Mouse (Mus musculus) olfactory bulb, adult 2 months (tissue): Measurements from ENCODE around the gene Zbtb34. TPM values are rescaled to one million over a fixed set of nuclear protein-coding genes. Genes with fewer than 3 reads are reported as not detected.

Source experiments
- H3K27ac ChIP-seq: fragments of 200-500 bp; 2 replicates; pipeline ENCODE4 v1.5.1; 2012; ENCODE audit warnings: low read depth, low read length; ENCODE audit not compliant: insufficient read depth
- H3K4me1 ChIP-seq: fragments of 200-500 bp; 2 replicates; pipeline ENCODE4 v1.6.1; 2012; ENCODE audit warnings: low read length; ENCODE audit not compliant: control insufficient read depth, insufficient read depth
- H3K4me3 ChIP-seq: fragments of 200-500 bp; 2 replicates; pipeline ENCODE4 v1.5.1; 2012; ENCODE audit warnings: mild to moderate bottlenecking, low read depth, low read length, moderate library complexity; ENCODE audit not compliant: insufficient read depth
- CTCF ChIP-seq: fragments of 200-500 bp; IDR thresholded peaks from 2 replicates; pipeline ENCODE4 v1.5.1; 2012; ENCODE audit warnings: low read depth, mild to moderate bottlenecking, low read length, moderate library complexity; ENCODE audit not compliant: insufficient read depth
- POLR2A ChIP-seq: fragments of 200-500 bp; IDR thresholded peaks from 2 replicates; pipeline ENCODE4 v1.6.1; 2012; ENCODE audit warnings: mild to moderate bottlenecking, low read depth, low read length, moderate library complexity; ENCODE audit not compliant: insufficient read depth
- WGBS: fragments of 180-500 bp; shearing (Covaris S2); methylation state at CpG from one replicate; pipeline ENCODE4 v1.1.7; 2018; 5-methylcytosine and 5-hydroxymethylcytosine counted together
- polyA plus RNA-seq: library from polyadenylated mRNA; stranded (reverse); fragments of >200 nt; gene quantifications from 2 replicates; pipeline ENCODE4 v1.2.4, GENCODE M21; 2012; ENCODE audit warnings: low replicate concordance; ENCODE audit not compliant: missing spikeins, insufficient read depth, insufficient read length

Gene Zbtb34
- polyA plus RNA-seq: not detected in 2 replicates

DNA sequence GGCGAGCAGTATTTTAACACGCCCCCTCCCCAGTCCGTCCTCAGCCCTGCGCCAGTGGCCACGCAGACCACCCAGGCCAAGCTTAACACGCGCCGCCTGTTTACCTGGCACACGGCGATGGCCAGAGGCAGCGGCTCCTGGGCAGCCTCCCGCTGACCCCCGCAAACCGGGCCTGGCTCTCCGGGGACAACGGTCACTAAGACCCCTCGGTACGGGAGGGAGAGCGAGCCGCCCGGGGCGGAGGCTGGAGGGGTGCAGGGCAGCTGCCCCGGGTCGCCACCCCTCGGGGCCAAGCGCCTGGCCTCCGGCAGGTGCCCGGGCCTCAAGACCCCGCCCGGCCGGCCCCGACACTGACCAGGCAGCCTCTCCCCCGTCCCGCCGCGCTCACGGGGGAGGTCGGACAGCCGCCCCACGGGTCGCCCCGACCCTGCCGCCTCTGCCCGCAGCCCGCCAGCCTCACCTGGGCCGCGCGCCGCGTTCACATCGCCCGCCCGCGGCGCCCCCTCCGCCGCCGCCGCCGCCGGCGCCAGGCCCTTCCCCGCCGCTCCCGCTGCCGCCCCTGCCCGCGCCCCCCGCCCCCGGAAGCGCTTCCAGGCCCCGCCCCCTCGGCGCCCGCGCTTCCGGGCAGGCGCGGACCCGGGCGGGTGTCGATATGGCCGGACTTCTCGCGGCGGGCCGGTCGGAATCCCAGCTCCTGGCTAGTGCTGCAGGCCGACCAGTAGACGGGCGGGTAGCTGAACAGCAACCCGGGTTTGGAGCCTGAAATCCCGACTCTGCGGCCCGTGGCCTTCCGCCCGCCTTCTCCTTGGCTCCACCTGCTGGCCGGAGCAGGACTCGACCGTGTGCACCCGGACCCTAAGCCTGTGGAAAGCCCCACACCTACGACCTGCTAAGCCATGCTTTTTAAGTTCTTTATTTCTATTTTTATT is at the start of gene Zbtb34:
Zbtb34 (minus strand) TSS at position 554 of the 929 bp plus-strand sequence.
- peak; percentile 99 for TF ChIP-seq CTCF
- peak; percentile 86 for TF ChIP-seq POLR2A
- peaks cover 18% of the 10 kb centered on the region for H3K4me1 ChIP-seq
- 2% methylated on average over 99 of the region's 102 CpGs for WGBS

GRCm38 (mm10) chr2:33477961-33478755 is 47.0 kb upstream of the Zbtb34 start:
- TF ChIP-seq POLR2A: no peak
- TF ChIP-seq CTCF: no peak
- Histone ChIP-seq H3K4me1 (no peaks in the 10 kb centered on the region), H3K27ac (no peak overlapping the region), H3K4me3 (no peak overlapping the region)
- 91% methylated on average over 10 of the region's 10 CpGs for WGBS

More for the DNA sequence above, at the start of gene Zbtb34:
- peak within 1 kb of the TSS; percentile 37; the same call in 1 of the 2 replicates for H3K27ac ChIP-seq
- peak within 1 kb of the TSS; percentile 84 for H3K4me3 ChIP-seq

DNA sequence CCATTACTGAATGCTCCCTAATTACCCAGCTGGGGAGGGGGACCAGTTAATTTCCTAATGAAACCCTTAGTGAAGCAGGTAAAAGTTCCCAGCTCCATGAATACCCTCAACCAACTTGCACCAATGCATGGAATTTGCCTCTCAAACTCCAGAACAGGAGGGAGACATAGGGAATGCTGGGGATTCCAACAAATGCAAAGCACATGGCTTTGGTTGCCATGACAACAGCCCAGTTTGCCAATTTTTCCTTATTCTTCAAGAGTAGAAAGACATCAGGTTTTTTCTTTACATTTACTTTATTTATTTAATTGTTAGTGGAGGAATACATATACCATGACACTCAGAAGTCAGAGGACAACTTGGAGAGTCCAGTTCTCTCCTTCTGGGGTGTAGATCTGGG is 44.8 kb upstream of the Zbtb34 start:
- no peaks in the 10 kb centered on the region for H3K4me1 ChIP-seq
- H3K4me3 ChIP-seq: no peak overlapping the region
- TF ChIP-seq POLR2A (no peak), CTCF (no peak)
- H3K27ac ChIP-seq: no peak overlapping the region

- H3K27ac ChIP-seq: peak within 1 kb of the TSS; percentile 5; the same call in 1 of the 2 replicates
- TF ChIP-seq POLR2A (peak; percentile 76), CTCF (no peak)
- peak within 1 kb of the TSS; percentile 61 for H3K4me3 ChIP-seq
- WGBS: 5% methylated on average over 36 of the region's 36 CpGs
- H3K4me1 ChIP-seq: peaks cover 12% of the 10 kb centered on the region
These were observed 37.5 kb upstream of the Zbtb34 start, which contains the start of gene Zbtb43 for GRCm38 (mm10) chr2:33468466-33469097. TSS of gene Zbtb43 (minus strand) at chr2:33468559.

GRCm38 (mm10) chr2:33467546-33468465 is 36.7 kb upstream of the Zbtb34 start:
- peak overlapping the region; percentile 61 for H3K4me3 ChIP-seq
- peak overlapping the region; percentile 5; the same call in 1 of the 2 replicates for H3K27ac ChIP-seq
- WGBS: 5% methylated on average over 57 of the region's 57 CpGs
- peaks cover 12% of the 10 kb centered on the region for H3K4me1 ChIP-seq
- TF ChIP-seq CTCF: no peak
- no peak for TF ChIP-seq POLR2A

DNA sequence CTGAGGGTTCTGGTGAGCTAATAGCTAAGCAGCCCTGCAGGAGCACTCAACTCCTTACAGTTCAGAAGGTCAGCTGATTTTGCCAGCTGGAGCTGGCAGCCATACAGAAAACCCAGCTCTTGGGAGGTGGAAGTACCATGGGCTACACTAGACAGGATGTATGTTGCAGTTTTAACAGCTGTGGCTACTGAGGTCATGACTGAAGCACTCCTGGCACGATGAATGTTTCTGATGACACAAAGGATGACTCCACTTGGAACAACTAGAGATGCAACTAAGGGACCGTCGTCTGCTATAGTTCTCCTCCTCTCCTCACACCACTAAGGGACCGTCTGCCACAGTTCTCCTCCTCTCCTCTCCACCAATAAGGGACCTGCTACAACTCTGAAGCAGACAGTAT is 34.8 kb upstream of the Zbtb34 start:
- TF ChIP-seq POLR2A: no peak
- TF ChIP-seq CTCF: no peak
- 47% methylated on average over 4 of the region's 4 CpGs for WGBS

DNA sequence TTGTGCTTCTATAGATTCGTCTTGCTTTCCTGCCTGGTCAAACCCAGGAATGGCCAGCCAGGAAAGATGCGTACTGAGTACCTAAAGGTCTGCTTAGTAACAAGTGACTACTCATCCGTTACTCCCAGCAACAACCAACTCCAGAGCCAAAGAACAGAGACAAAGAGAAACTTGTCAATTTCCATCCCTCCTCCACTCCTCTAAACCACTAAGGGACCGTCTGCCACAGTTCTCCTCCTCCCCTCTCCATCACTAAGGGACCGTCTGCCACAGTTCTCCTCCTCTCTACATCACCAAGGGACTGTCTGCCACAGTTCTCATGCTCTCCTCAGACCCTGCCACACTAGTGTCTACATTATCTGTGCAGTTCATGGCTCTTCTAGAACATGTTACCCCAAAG is 34.1 kb upstream of the Zbtb34 start:
- Histone ChIP-seq H3K27ac (no peak overlapping the region), H3K4me3 (no peak overlapping the region), H3K4me1 (peaks cover 12% of the 10 kb centered on the region)
- TF ChIP-seq POLR2A (no peak), CTCF (no peak)
- 50% methylated on average over 5 of the region's 5 CpGs for WGBS

More for the DNA sequence above, 34.8 kb upstream of the Zbtb34 start:
- Histone ChIP-seq H3K4me3 (no peak overlapping the region), H3K4me1 (peaks cover 12% of the 10 kb centered on the region), H3K27ac (no peak overlapping the region)
